Mouse (Mus musculus) left cerebral cortex, postnatal 25 days (tissue): ENCODE data around the gene Hps3. TPM values are rescaled to one million over a fixed set of nuclear protein-coding genes. Genes with fewer than 3 reads are reported as not detected.
"Not testable (repeated sequence)": the region's sequence is repeated elsewhere in the genome, so short reads cannot be mapped to it uniquely, and the experiment has no call there.

Source experiments
- DNase-seq, 2 experiments: peaks; one replicate each; pipeline ENCODE4 v3.0.0; 2022; ENCODE audit warnings: low spot score in 2 of 2, mixed read lengths in 1 of 2
- intact Hi-C: fragments of 180-260 bp; cut with DNase I; formaldehyde crosslinking; loops from one replicate; pipeline ENCODE4 v1.15.1; 2025
- total RNA-seq, 2 experiments: library from RNA; stranded (reverse); gene quantifications; 2 replicates each; pipeline ENCODE4 v1.2.3; 2021

Gene Hps3
- total RNA-seq, 2 experiments from 2014 or later = 13.4 to 17.3 TPM

DNA sequence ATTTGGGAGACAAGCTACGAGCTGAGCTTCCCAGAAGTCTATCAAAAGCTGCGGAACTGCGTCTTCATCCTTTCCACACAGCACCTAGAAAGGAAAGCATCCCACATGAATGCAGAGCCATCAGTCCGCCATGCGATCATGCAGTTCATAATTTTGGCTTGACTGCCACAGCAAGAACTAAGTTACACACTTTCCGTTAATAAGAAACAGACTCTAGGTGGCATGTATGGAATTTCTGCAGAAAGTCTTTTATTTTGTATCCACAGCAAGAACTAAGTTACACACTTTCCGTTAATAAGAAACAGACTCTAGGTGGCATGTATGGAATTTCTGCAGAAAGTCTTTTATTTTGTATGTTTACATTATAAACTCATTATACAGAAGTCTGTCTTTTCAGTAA is 24.2 kb downstream of the Hps3 start:
- DNase-seq, intact Hi-C loops: not testable (repeated sequence)

DNA sequence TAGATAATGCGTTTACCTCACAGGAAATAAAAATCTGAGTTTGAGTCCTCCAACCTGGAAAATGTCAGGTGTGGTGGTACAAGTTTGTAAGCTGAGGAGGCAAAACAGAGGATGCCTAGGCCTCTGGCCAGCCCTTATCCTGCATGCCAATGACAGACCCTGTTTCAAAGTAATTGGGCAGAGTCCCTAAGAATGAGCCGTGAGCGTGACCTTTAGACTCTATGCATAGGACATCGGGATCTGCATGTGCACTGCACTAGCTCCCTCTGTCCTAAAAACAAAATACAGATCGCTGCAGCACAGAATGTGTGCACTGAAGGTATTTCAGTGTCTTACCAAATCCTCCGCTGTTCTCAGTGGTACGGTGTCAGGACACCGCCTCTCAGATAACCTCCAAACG is 24.7 kb downstream of the Hps3 start:
- no peak for DNase-seq
- intact Hi-C loops = no loop called here

DNA sequence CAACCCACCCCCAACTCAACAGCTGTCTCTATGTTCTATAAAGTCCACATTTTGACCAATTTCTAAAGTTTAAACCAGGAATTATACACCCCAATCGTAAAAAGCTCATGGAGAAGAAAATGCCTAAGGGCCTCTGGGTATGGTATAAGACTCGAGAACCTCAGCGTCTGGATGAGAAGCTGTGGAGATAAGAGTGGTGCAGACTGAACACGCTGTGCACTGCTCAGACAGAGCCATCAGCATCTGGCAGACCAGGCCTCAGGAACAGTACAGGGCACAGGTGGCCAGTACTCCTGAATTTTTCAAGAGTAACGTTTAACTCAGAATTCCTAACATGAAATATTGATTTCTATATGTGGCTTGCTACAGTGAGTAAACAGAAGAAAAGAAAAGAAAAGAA is 27.4 kb downstream of the Hps3 start:
- intact Hi-C loops = loop anchor here (10.0 kb wide), 1 partner anchor 483 kb away; no protein-coding TSS in a partner anchor

DNA sequence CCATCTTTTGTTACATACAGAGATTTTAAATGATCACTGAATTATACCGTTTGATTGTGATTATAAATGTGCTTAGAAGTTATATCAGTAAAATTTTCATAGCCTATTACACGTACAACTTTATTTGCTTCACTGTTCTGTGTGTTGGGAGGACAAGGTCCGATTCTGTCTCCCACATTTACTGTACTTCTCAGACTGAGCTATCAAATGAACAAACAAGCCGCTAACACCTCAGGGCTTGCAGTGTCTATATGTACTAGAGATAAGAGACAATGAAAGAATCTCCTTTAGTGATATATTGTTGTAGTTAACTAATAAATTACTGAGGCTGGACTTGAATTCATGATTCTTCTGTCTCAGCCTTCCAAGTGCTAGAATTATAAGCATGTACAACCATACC is 27.8 kb downstream of the Hps3 start:
- DNase-seq = no peak
- intact Hi-C loops = loop anchor here (10.0 kb wide), 1 partner anchor 482 kb away; no protein-coding TSS in a partner anchor

More for the DNA sequence above, 27.4 kb downstream of the Hps3 start:
- no peak for DNase-seq

DNA sequence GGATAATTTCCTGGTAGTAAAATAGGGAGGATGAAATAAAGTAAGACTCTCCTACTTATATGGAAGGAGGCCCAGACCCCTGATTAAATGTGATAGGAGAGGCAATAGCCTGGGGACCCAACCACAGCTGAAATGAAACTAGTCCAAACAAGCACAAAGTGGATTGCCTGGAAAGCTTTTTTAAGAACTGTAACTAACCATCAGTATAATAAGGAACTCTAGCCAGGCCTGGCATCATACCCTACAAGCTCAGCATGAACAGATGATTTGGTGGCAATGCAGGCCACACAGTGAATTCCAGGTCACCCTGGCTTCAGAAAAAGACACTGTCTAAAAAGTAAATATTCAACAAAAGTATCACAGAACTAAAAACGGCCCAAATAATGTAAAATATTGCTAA is 29.5 kb downstream of the Hps3 start:
- DNase-seq = no peak
- intact Hi-C loops = loop anchor here (10.0 kb wide), 1 partner anchor 481 kb away; no protein-coding TSS in a partner anchor

DNA sequence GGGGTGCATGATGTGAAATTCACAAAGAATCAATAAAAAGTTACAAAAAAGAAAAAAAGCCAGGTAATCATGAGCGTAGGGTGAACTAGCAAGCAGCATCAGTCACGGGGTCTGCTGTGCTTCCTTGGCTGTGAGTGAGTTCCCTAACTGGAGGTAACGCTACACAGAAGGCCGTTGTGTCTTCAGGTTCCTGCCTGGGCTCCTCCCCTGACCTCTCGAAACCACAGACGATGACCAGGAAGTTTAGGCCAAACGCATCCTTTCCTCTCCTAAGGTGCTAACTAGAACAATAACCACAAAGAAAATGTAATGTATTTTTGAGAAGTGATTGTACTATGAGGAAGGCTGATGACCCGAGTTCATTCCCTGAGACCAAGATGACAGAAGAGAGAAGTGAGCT is 30.7 kb downstream of the Hps3 start:
- DNase-seq = no peak
- intact Hi-C loops = loop anchor here (10.0 kb wide), 1 partner anchor 480 kb away; no protein-coding TSS in a partner anchor

DNA sequence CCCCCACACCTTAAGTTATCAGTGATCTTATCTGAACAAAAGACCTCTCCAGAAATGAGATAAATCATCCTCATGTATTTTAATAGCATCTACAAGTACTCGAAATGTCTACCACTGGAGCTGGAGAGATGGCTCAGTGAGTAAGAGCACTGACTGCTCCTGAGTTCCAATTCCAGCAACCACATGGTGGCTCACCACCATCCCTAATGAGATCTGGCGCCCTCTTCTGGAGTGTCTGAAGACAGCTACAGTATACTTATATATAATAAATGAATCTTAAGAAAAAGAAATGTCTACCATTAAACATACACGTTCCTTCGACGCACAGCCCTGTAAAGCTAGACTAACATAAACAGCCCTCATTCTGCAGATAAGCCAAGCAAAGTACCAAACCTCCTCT is 32.3 kb downstream of the Hps3 start:
- intact Hi-C loops = loop anchor here (1.0 to 10.0 kb wide), 2 partner anchors 98 to 478 kb away; no protein-coding TSS in a partner anchor
- DNase-seq = peak in 1 of 2 experiments; percentile 7

DNA sequence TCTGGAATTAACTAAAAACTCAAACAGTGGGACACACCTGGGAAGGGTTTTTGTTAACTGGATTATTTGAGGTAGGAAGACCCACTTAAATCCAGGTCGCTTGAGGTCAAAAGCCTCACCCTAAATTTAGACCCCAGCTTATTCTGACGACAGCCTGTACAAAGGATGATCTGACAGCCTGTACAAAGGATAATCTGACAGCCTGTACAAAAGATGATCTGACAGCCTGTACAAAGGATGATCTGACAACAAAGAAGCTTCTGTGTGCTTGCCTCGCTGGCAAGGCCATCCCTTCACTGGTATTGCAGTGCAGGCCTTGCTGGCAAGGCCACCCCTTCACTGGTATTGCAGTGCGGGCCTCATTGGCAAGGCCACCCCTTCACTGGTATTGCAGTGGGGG is 34.3 kb downstream of the Hps3 start:
- intact Hi-C loops = loop anchor here (10.0 kb wide), 1 partner anchor 476 kb away; no protein-coding TSS in a partner anchor

DNA sequence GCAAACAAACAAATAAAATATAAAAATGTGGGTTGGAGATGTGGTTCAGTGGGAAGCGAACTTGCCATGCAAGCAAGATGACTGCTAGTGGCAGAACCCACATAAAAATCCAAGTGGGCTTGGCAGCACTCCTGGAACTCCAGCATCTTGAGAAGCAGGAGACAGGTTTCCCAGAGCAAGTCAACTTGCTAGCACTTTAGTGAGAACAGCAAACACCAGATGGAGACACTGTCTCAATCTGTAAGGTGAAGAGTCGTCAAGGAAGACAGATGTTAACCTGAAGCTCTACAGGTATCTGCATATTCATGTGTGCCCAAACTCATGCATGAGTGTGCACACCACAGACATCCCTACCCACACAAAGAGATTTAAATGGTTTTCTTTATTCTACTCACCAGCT is 35.6 kb downstream of the Hps3 start:
- intact Hi-C loops = no loop called here
- DNase-seq = peak; percentile 12 to 84

More for the DNA sequence above, 34.3 kb downstream of the Hps3 start:
- DNase-seq = no peak

DNA sequence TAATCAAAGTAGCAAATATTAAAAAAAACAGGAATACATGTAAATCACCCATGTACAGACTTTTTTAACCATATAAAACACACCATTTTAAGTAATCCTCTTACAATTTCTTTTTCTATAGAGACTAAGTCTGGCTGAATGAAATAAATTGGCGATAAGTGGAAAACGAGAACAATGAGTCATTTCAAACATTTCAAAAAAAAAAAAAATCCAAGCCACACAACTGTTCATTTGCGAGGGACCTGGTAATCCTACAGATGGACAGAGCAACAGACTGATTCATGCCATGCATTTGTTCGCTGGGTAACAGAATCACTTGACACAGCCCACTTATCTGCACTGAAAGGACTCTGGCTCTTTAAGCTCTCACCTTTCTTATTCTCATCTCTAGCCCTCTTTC is 42.7 kb downstream of the Hps3 start:
- intact Hi-C loops = no loop called here
- no peak for DNase-seq

DNA sequence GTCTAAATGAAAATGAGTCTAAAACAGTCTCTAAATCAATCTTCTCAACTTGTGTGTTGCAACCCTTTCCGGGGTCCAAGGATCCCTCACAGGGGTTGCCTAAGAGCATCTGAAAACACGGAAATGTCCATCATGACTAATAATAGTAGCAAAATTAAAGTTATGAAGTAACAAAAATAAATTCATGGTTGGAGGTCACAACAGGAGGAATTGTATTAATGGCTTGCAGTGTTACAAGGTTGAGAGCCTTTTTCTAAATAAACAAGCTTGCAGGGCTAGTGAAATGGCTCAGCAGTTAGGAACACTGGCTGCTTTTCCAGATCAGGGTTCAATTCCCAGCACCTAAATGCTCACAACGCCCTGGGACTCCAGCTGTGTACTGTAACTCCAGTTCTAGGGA is 45.1 kb downstream of the Hps3 start:
- intact Hi-C loops = no loop called here
- no peak for DNase-seq

DNA sequence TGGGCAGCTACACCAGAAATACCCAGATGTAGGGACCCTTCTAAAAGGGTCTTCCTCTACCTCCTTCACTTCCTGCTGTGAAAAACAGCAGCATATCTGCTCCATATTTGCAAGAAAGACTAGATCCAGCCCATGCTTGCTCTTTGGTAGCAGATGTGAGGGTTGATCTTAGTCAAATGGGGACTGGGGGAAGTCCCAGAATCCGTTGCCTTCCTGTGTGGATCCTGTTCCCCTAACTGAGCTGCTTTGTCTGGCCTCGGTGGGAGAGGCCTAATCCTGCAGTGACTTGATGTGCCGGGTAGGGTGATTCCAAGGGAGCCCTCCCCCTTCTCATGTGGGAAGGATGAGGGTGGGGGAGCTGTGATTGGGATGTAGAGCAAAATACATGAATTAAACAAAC is 49.0 kb downstream of the Hps3 start:
- DNase-seq = no peak
- intact Hi-C loops = no loop called here

DNA sequence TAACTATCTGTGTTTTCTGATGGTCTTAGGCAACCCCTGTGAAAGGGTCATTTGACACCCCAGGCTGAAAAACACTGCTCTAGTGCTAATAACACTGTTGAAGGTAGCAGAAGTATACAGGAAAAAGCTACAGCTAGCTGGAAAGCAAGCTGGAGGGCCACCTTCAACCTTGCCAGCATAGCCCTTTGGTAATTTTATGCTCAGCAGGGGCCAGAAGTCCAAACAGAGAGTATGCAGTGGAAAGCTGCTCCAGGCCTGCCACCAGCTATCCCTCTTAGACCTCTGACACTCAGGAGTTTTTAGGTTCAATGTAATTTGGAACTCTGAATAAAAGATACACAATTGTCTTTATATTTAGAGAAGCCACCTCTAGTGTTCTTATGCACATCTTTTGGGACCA is 52.3 kb downstream of the Hps3 start:
- DNase-seq = no peak
- intact Hi-C loops = no loop called here

DNA sequence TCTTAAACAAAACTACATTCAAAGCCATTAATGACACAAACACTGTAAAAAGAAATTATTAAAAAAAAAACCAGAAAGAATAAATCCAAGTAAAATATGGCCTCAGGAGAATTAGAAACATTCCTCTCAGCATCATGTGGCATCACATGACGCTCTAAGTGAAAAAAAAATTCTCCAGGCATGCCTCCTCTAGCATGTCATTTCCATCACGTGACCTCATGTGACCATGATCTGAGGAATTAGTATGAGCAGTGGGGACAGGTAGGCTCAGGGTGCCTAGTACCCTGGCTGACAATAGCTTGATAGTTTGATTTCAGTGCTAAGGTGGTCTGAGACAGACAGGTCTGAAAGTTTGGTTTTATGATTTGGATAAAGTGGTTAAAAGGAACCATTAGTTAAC is 54.0 kb downstream of the Hps3 start:
- DNase-seq = no peak
- intact Hi-C loops = no loop called here

DNA sequence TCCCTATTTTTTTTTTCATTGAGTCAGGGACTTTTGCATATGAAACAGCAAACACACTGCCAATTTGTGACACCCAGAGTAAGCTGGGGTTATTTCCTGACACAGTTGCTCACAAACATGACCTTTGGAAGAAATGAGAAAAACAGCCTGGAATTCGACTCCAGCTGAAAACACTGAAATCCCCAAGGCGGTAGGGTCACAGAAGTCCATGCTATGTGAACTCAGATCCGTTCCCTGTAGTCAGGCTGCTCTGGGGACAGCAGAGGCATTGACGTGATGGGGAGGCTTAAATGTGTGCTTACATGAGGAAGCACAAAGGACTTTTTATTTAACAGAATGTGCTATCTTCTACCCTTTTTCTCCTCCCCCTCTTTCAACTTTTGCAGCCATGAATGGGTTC is 56.6 kb downstream of the Hps3 start:
- intact Hi-C loops = no loop called here

DNA sequence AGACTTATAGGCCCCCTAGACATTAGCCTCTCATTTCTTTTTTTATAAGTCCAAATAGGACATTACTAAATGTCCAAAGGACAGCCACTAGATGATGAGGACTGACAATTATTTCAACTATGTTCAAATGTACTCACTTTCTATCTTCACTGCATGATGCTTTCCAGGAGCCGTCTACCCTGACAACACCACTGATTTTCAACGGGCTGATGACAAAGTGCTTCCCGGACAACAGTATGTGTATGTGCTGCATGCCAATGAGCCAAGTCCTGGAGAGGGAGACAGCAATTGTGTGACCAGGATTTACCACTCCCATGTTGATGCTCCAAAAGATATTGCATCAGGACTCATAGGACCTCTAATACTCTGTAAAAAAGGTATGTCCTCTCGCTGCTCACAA is 69.0 kb downstream of the Hps3 start:
- DNase-seq = no peak
- intact Hi-C loops = no loop called here

More for the DNA sequence above, 56.6 kb downstream of the Hps3 start:
- no peak for DNase-seq

DNA sequence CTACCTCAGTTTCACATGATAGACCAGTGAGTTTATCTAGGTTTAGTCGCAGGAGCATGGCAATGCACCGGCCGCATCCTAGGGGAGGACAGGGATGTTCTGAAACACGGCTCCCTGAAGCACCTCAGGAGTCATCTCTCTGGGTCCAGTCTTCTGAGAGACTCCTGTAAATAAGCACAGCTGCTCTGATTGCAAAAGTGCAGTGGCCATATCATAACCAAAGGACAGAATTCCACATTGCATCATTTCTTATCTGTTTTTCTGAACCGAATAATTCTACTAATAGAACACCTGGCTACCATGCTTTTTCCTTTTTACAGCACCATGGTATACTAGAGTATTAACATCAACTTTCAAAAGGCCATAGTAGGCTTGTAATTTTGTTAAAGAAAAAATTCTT is 69.9 kb downstream of the Hps3 start:
- intact Hi-C loops = no loop called here
- no peak for DNase-seq

DNA sequence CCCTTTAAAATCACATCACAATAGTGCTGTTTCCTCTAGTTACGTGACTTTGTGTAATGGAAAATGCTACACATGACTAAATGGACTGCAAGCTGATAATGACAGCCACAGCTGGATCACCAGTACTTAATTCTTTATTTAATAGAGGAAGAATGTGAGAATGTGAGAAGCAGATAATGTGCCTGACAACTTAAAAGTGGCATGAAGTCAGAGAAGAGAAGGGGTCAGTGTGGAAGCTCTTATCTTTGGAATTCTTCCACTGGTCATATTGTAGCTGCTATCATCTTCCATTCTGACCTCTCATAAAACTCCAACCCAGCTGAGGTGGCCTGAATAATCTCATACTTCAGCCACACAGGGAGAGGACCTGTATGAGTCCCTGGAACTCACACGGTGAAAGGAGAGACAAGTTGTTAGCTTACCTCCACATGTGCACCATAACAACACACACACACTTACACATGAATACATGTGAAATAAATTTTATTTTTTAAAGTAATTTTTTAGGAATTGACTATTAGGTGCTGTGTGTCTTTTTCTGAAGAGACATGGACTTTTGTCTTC is 70.4 kb downstream of the Hps3 start:
- no peak for DNase-seq
- intact Hi-C loops = no loop called here

DNA sequence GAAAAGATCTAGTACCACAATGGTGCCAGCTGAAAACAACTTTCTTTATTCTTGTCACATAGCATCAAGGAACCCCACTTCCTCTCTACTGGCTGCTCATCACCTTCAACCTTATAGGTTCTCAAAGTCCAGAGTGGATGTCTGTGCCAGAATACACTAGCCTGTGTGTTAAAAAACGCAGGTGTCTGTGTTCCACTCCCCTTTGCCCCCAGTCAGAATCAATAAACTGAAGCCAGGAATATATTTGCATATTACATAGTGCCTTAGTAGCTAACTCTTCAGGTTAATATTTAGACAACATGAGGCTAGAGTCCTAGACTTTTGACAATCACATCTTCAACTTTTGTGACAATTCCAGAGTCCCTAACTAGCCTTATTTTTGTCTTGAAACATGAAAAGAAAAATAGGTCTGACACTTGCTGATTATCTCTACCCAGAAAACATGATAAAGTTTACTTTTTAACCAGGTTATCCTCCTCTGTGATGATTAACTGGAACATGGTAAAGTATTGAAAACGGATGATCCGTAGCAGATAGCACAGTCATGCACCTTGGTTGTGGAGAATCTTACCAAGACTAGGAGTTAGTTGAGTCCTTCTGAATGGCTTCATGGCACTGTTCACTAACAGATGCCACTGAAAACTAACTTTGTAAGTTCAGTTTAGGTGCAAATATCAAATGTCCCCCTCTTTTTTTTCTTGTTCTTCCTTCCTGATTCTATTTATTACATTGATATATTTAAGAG is 72.2 kb downstream of the Hps3 start:
- intact Hi-C loops = no loop called here
- DNase-seq = no peak

DNA sequence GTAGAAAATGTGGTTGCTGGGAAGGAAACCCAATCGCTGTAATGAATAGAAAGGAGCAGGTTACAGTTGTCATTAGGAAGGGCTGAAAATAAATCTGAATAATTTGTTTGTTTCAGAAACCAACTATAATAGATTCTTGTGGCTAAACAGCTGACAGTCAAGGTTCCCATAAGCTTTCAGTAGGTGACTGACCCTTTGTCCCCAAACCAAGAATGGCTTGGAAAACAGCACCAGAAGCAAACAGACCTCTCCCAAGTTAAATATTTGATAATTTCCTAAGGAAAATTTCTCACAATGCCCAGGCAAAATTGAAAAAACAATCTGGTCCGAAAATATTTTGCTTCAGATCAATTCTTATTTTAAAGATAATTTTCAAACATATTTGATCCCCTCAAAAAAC is 73.8 kb downstream of the Hps3 start:
- intact Hi-C loops = no loop called here
- no peak for DNase-seq

DNA sequence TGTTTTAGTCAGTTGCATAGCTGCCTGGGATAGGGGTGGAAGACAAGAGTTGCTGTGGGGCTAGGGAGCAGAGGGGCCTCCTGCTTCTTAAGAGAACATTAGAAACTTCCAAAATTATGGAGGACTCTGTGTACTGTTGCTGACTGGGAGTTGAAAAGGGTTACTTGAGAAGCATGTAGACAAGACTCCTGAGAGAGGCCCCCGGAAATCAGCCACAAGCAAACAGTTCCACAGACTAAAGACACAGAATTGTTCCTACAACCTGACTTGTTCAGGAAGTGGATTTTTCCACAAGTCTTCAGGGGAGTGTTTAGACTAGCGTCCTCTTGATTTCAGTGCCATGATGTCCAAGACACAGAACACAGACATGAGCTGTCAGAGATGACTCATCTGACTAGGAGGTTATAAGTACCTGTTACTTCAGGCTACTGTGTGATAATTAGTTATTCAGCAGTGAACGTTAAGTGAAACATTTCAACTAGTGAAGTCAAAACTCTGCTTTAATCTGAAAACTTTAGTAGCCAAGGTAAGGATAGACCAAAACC is 74.5 kb downstream of the Hps3 start:
- intact Hi-C loops = no loop called here
- DNase-seq = no peak
